Mouse (Mus musculus) adrenal gland, postnatal 25 days (tissue): ENCODE measurements around the gene Maml2. TPM values are rescaled to one million over a fixed set of nuclear protein-coding genes. Genes with fewer than 3 reads are reported as not detected.

Experiments
- DNase-seq: peaks from one replicate; pipeline ENCODE4 v3.0.0; 2021; ENCODE audit warnings: mixed read lengths
- total RNA-seq: library from RNA; stranded (reverse); gene quantifications from 2 replicates; pipeline ENCODE4 v1.2.3, GENCODE M21; 2021

Gene Maml2
- total RNA-seq, 1 experiment from 2014 or later = 8.3 TPM

- no peak for DNase-seq
Observed at GRCm38 (mm10) chr9:13310236-13310635, 12.5 kb downstream of the Maml2 start.

- DNase-seq = no peak
Observed at GRCm38 (mm10) chr9:13311094-13311493, 13.3 kb downstream of the Maml2 start.

GRCm38 (mm10) chr9:13313923-13314322 is 16.2 kb downstream of the Maml2 start:
- no peak for DNase-seq

GRCm38 (mm10) chr9:13314577-13315004 is 16.8 kb downstream of the Maml2 start:
- no peak for DNase-seq

- DNase-seq = no peak
Observed at GRCm38 (mm10) chr9:13315393-13315792, 17.6 kb downstream of the Maml2 start.

GRCm38 (mm10) chr9:13319566-13319965 is 21.8 kb downstream of the Maml2 start:
- no peak for DNase-seq

GRCm38 (mm10) chr9:13320800-13321364 is 23.1 kb downstream of the Maml2 start:
- no peak for DNase-seq

GRCm38 (mm10) chr9:13323074-13323473 is 25.3 kb downstream of the Maml2 start:
- DNase-seq = no peak

GRCm38 (mm10) chr9:13323612-13324011 is 25.9 kb downstream of the Maml2 start:
- DNase-seq = no peak

GRCm38 (mm10) chr9:13414230-13414766 is 116.5 kb downstream of the Maml2 start:
- no peak for DNase-seq

GRCm38 (mm10) chr9:13425031-13425940 is 127.5 kb downstream of the Maml2 start:
- peak; percentile 67 for DNase-seq

GRCm38 (mm10) chr9:13429477-13430125 is 131.8 kb downstream of the Maml2 start:
- no peak for DNase-seq

GRCm38 (mm10) chr9:13430302-13430701 is 132.5 kb downstream of the Maml2 start:
- DNase-seq = no peak

- DNase-seq = no peak
Observed at GRCm38 (mm10) chr9:13430744-13431143, 133.0 kb downstream of the Maml2 start.

- no peak for DNase-seq
Observed at GRCm38 (mm10) chr9:13431646-13432045, 133.9 kb downstream of the Maml2 start.

- DNase-seq = peak; percentile 50
Observed at GRCm38 (mm10) chr9:13433501-13434090, 135.8 kb downstream of the Maml2 start.

GRCm38 (mm10) chr9:13440911-13441310 is 143.2 kb downstream of the Maml2 start:
- DNase-seq = no peak

- DNase-seq = peak; percentile 17
Observed at GRCm38 (mm10) chr9:13442012-13442735, 144.4 kb downstream of the Maml2 start.

- DNase-seq = no peak
Observed at GRCm38 (mm10) chr9:13443484-13444211, 145.9 kb downstream of the Maml2 start.

- DNase-seq = no peak
Observed at GRCm38 (mm10) chr9:13446236-13446635, 148.5 kb downstream of the Maml2 start.

GRCm38 (mm10) chr9:13446703-13447285 is 149.0 kb downstream of the Maml2 start, which contains the start of gene Gm17571:
Gm17571 (minus strand) TSS chr9:13446753.
- DNase-seq = no peak
